Mouse (Mus musculus) brown adipose tissue, adult 24 weeks (tissue): ENCODE measurements around the gene Csnk2b. TPM values are rescaled to one million over a fixed set of nuclear protein-coding genes. Genes with fewer than 3 reads are reported as not detected.
A peak's percentile ranks its signal among the peaks of the same experiment; 100 is the strongest.
"Not testable (repeated sequence)": the region's sequence is repeated elsewhere in the genome, so short reads cannot be mapped to it uniquely, and the experiment has no call there.

Experiments used
- H3K27ac ChIP-seq: fragments of 200-500 bp; replicated peaks from 2 replicates; pipeline ENCODE4 v1.5.1; 2012; ENCODE audit warnings: low read depth, mild to moderate bottlenecking, low read length
- H3K4me1 ChIP-seq: fragments of 200-500 bp; 2 replicates; pipeline ENCODE4 v1.6.1; 2012; ENCODE audit warnings: low read length, mixed read lengths; ENCODE audit not compliant: control insufficient read depth, insufficient read depth, insufficient read length
- H3K4me3 ChIP-seq: fragments of 200-500 bp; 2 replicates; pipeline ENCODE4 v1.5.1; 2012; ENCODE audit warnings: low read depth, mild to moderate bottlenecking, low read length, moderate library complexity; ENCODE audit not compliant: insufficient read depth
- polyA plus RNA-seq: library from polyadenylated mRNA; stranded (reverse); fragments of >200 nt; gene quantifications from 2 replicates; pipeline ENCODE4 v1.2.4, GENCODE M21; 2012; ENCODE audit not compliant: missing spikeins, insufficient read depth, insufficient read length

Gene Csnk2b
- polyA plus RNA-seq, 1 experiment: 138 TPM

- Histone ChIP-seq H3K4me1 (no peaks in the 10 kb centered on the region; the same call in 1 of the 2 replicates), H3K4me3 (peak within 1 kb of the TSS; percentile 72), H3K27ac (peak within 1 kb of the TSS; percentile 96)
These were observed 13.1 kb upstream of the Csnk2b start, which contains the start of gene Bag6 for GRCm38 (mm10) chr17:35134801-35135590. Gene Bag6, plus strand, starts transcription at chr17:35135178.

GRCm38 (mm10) chr17:35133517-35133916 lies 11.7 kb upstream of the Csnk2b start:
- Histone ChIP-seq H3K27ac (no peak overlapping the region), H3K4me3 (no peak overlapping the region), H3K4me1 (no peaks in the 10 kb centered on the region; the same call in 1 of the 2 replicates)

- Histone ChIP-seq H3K27ac (no peak overlapping the region), H3K4me1 (peaks cover 4% of the 10 kb centered on the region; the same call in 1 of the 2 replicates), H3K4me3 (no peak overlapping the region)
These were observed 10.3 kb upstream of the Csnk2b start for GRCm38 (mm10) chr17:35132174-35132560.

GRCm38 (mm10) chr17:35131500-35132173 lies 9.8 kb upstream of the Csnk2b start, which contains the start of gene Apom:
Gene Apom, minus strand, starts transcription at chr17:35132050.
- Histone ChIP-seq H3K4me1 (peaks cover 7% of the 10 kb centered on the region), H3K27ac (no peak within 1 kb of the TSS), H3K4me3 (no peak within 1 kb of the TSS)

- Histone ChIP-seq H3K4me3 (no peak overlapping the region), H3K27ac (no peak overlapping the region), H3K4me1 (peaks cover 7% of the 10 kb centered on the region)
These were observed 9.2 kb upstream of the Csnk2b start for GRCm38 (mm10) chr17:35131038-35131437.

GRCm38 (mm10) chr17:35128996-35129395 lies 7.1 kb upstream of the Csnk2b start:
- Histone ChIP-seq H3K4me3 (no peak overlapping the region), H3K27ac (no peak overlapping the region), H3K4me1 (peaks cover 7% of the 10 kb centered on the region)

GRCm38 (mm10) chr17:35127017-35127416 lies 5.2 kb upstream of the Csnk2b start:
- Histone ChIP-seq H3K4me1 (peaks cover 7% of the 10 kb centered on the region), H3K4me3 (peak overlapping the region; percentile 86), H3K27ac (peak overlapping the region; percentile 90)

- H3K4me3 ChIP-seq: peak within 1 kb of the TSS; percentile 86
- H3K27ac ChIP-seq: peak within 1 kb of the TSS; percentile 90
- peaks cover 7% of the 10 kb centered on the region for H3K4me1 ChIP-seq
These were observed 4.4 kb upstream of the Csnk2b start, which contains the start of gene D17H6S53E for GRCm38 (mm10) chr17:35126206-35126611. Gene D17H6S53E, plus strand, starts transcription at chr17:35126373.

- H3K27ac ChIP-seq: peak overlapping the region; percentile 90; the same call in 1 of the 2 replicates
- peaks cover 7% of the 10 kb centered on the region for H3K4me1 ChIP-seq
- peak overlapping the region; percentile 86; the same call in 1 of the 2 replicates for H3K4me3 ChIP-seq
These were observed 3.7 kb upstream of the Csnk2b start for GRCm38 (mm10) chr17:35125578-35125977.

- H3K4me3 ChIP-seq: no peak overlapping the region
- H3K27ac ChIP-seq: no peak overlapping the region
- peaks cover 9% of the 10 kb centered on the region for H3K4me1 ChIP-seq
These were observed 3.2 kb upstream of the Csnk2b start for GRCm38 (mm10) chr17:35125081-35125480.

- H3K4me1 ChIP-seq, H3K4me3 ChIP-seq, H3K27ac ChIP-seq: not testable (repeated sequence)
These were observed 2.5 kb upstream of the Csnk2b start for GRCm38 (mm10) chr17:35124261-35124896.

GRCm38 (mm10) chr17:35123287-35123686 lies 1.4 kb upstream of the Csnk2b start:
- H3K4me3 ChIP-seq, H3K4me1 ChIP-seq, H3K27ac ChIP-seq: not testable (repeated sequence)

- Histone ChIP-seq H3K27ac (peak within 1 kb of the TSS; percentile 67), H3K4me1 (peaks cover 2% of the 10 kb centered on the region; the same call in 1 of the 2 replicates), H3K4me3 (peak within 1 kb of the TSS; percentile 92)
These were observed 582 bp downstream of the Csnk2b start, which contains the start of gene Gpank1 for GRCm38 (mm10) chr17:35121143-35121799. Gene Gpank1, plus strand, starts transcription at chr17:35121455.

GRCm38 (mm10) chr17:35120745-35121142 lies 1.1 kb downstream of the Csnk2b start:
- peak overlapping the region; percentile 92 for H3K4me3 ChIP-seq
- peaks cover 2% of the 10 kb centered on the region; the same call in 1 of the 2 replicates for H3K4me1 ChIP-seq
- H3K27ac ChIP-seq: peak overlapping the region; percentile 56
